Mouse (Mus musculus) CD4-positive helper T cell, adult 2 months (primary cell): ENCODE measurements at regions not wholly inside any gene's neighbourhood (a gene's known extent, or its start where the extent isn't known, plus 50 kb on each side); places are given as distances from the start of the nearest gene placed in this dataset.
"Not testable (repeated sequence)": the region's sequence is repeated elsewhere in the genome, so short reads cannot be mapped to it uniquely, and the experiment has no call there.

Experiments
- DNase-seq: peaks from one replicate; pipeline ENCODE4 v3.0.0-alpha.2; 2012; ENCODE audit warnings: low read depth, missing footprints, low spot score

DNA sequence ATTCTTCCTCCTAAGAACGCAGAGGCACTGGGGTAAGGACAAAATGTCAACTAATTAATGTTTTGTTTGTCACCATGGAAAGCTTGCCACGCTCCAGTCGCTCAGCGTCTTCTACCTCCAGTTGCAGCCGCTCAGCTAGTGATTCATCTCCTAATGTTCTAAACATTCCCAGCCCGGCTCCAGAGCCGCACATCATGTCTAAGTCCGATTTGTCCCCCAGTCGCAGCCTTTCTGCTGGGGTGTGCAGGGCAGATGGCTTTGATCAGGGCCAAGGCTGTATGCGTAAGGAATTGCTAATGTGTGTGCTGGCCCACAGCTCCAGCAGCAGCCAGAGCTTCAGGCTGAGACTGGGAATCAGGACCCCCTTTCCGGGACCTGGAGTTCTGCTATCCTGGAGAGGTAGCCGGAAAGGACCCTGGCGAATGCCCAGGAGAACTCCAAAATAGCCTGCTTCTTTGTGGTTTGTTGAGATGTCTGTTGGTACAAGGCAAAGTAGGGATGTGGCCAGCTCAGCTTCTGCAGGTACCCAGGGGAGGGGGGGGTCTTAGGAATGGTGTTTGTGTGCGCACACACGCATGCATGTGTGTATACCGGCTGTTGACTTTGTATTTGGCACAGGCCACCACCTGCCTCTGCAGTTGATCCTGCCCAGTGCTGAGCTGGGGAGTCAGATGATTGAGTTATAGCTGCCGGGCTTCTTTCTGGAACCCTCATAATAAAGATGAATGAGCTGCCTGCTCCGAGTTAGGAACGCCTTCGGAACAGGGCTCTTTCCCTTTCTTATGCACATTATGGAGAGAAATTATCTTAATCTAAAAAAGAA lies 143.0 kb upstream of the Kcng1 start:
- DNase-seq, result no peak

DNA sequence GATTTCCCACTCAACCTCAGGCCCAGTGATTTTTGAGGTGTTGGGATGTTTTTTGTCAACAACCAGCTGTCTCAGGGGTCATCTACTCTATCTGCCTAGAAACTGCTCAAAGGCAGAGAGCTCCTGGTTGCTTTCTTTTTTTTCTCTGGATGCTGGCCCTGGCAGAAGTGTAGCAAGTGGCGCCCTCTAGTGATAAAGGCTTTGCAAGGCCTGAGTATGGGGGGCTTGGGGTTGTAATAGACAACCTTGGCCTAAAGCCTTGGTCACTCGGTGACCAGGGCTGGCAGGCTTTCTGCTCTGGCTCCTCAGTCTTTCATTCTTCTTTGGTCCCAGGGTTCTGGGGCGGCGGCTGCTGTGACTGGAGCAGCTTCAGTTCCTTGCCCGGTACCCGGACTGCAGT lies 142.0 kb upstream of the Kcng1 start:
- DNase-seq, result no peak

DNA sequence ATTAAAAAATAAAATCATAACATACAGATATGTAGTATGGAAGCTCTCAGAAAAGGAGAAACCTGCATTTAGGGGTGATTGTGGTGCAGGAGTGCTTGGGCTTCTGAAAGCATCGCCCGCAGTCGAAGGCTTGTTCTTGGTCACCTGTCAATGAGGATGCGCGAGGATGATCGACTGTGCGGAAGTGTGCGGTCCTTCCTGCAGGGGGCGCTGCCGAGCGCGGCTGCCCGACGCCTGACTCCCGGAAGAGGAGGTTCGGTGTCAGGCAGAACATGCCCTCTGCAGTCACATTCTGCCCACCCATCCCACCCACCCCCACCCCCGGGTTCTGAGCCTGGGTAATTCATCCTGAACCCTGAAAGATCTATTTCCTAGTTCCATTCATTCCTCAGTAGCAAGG lies 133.6 kb upstream of the Kcng1 start:
- DNase-seq, result peak; percentile 28

DNA sequence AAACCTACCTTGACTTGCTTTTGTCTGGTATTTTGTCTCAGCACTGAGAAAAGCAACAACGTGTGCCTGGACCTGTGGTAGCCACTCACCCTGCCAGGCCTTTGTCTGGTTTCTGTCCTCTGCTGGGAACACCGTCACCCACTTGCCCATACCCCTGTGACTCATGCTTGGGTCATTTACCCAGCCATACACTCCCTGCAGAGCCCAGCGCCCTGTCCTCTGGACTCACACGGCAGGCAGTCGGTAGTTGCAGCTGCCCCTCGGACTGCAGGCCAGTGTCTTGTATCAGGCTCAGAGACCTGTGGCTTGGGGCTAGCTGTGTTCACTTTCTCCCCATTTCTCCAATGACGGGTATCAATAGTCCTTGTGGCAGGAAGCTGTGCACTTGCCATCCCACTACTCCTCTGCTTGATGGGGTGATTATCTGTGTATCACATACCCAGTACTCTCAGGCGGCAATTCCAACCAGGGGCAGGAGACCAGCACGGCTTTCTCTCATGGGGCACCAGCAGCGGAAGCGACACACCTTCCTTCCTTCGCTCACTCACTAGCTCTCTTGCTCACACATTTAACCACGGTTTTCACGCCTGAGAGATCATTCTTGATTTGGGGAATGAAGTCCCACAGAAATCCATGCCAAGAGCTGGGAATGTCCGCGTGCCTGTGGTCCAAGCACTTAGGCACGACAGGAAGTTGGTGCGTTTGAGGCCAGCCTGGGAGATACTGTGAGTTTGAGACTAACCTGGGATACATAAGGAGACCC lies 132.8 kb upstream of the Kcng1 start:
- DNase-seq, result no peak

DNA sequence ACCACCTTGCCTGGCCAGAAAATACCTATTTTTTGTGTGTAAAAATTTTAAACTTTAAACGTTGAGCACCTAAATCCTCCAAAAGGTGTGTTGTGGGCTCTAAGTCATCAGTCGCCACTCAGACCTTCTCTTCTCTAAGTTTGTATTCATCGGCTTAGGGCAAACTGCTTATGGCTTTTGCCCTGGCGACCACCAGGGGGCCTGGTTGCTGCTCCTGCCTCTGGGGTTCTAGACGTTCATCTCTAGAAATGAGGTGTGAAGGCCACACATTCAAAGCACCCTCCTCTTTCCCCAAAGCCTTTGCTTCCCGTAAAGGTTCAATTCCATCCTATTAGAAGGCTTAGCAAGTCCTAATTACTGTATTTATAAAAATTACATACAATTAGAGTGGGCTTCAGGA lies 131.3 kb upstream of the Kcng1 start:
- peak; percentile 9 for DNase-seq

DNA sequence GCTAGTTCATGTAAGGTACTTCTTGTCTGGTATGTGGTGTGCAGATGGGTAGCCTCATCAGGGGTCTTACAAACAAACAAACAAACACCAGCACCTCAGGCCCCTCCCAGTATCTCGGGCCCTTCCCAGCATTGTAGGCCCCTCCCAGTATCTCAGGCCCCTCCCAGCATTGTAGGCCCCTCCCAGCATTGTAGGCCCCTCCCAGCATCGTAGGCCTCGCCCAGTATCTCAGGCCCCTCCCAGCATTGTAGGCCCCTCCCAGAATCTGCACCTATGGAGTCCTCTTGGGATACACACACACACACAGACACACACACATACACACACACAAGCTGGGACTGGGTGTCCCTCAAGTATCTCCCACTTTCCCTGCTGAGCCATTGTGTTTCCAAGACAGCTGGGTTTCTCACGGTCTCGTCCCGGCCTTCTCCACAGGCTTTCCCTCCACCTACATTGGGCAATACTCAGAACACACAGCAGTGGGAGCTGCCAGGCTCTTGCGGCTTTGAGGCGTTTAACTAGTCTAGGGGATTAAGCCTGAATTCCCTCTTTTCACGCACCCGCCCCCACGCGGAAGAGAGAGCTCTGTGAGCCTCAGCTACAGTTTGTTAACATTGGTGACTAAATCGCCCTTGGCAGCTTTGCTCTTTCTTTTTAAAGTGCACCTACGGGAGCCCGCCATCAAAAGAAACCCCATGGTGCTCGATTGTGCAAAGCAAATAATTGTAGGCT lies 121.4 kb upstream of the Kcng1 start:
- DNase-seq, result no peak

DNA sequence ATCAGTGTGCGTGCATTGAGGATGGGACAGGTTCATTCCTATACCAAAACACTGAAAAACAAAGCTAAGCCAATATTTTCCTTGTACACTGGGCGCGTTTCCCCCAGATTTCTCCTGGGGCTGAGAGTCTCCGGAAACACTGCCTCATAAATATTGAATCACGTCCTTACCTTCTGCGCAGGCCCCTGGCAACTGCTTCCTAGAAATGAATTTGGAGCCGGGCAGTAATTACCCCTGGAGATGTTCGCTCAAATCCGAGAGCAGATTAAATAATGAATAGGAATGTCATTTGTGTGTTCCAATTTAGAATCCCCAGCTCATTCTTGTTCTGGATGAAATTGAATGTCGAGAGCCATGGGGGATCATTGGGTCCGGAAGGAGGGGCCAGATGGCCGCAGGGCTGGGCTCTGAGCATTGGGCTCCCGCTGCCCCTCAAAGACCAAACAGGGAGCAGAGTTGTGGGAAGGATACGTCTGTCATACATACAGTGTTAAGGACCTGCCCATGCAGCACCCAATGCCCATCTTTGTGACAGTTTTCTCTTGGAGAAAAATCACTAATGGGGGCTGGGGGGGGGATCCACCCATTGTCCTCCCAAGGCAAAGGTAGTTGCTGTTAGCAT lies 117.7 kb upstream of the Kcng1 start:
- no peak for DNase-seq

DNA sequence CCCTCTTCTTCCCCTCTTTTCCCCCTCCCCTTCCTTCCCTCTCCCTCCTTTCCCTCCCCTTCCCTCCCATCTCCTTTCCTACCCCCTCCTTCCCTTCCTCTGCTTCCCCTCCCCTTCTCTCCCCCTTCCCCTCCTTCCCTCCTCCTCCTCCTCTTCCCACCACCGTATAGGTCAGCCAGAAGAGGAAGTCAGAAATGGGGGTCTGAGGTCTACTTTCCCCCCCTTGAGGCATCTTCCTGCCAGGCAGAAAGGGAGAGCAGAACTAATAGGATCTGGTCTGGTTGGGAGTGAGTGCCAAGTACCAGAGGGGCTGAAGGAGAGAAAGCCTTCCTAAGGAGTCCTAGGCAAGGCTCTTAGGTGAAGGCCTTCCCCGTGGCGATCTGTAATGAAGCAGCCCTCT lies 114.8 kb upstream of the Kcng1 start:
- no peak for DNase-seq

DNA sequence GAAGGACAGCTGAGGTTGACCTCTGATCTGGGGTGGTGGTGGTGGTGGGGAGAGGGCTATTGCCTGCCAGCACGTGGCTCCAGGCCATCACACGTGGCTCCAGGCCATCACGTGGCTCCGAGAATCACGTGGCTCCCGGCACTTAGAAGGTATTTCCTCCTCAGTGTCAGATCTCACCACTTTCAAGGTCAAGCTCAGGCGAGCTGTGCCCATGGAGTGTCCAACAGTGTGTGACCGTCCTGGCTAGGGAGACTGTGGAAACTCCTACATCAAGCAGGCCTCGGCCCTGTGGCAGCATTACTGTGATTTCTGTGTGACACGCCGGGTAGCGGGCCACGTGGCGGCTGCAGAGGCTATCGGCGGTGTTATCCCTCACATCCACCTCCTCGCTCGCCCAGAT lies 111.8 kb upstream of the Kcng1 start:
- DNase-seq, result no peak

DNA sequence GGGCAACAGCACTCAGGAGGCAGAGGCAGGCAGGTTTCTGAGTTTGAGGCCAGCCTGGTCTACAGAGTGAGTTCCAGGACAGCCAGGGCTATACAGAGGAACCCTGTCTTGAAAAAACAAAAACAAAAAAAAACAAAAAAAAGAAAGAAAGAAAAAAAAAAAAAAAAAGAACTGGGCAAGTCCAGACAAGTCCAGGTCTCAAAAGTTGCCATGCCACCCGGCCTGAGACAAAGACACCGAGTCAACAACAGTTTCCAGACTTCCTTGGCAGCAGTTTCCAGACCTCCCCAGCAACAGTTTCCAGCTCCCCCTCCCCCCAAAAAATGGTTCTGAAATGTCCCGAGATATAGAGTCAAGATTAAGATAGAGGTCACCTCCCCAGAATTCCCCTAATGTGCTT lies 110.6 kb upstream of the Kcng1 start:
- not testable (repeated sequence) for DNase-seq

DNA sequence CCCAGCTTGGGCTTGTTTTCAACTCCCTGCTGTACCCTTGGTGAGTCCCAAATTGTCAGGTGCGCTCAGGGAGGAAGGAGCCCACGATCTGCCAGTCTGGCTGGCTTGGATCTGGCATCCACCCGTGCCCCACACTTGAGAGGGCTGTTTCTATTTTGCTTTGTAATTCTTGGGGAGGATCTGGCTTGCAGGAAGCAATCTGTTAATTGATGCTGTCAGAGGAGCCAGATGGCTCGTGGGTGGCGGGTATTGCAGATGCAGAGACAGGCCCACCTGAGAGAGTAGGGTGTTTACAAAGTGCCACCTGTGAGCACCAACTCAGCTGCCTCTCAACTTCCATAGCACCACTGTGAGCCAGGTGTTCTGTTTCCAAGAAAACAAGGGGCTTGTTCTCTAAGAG lies 99.1 kb upstream of the Kcng1 start:
- DNase-seq, result no peak

DNA sequence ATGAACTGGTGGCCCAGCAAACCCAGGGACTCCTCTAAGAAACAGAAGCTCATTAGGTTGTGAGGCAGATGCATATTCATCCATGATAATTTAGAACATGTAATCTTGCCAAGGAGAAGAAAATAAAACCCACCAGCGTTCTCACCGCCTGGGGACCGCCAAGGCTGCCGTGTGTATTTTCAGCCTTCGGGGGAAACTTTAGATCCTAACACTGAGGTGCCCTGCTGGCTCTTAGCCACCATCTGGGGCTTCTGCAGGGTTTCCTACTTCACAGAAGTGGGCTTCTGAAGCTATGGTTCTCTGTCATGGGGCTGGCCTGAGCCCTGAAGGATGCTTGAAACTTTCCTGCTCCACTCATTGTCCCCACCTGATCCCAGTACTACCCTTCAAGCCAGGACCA lies 90.8 kb upstream of the Kcng1 start:
- no peak for DNase-seq

DNA sequence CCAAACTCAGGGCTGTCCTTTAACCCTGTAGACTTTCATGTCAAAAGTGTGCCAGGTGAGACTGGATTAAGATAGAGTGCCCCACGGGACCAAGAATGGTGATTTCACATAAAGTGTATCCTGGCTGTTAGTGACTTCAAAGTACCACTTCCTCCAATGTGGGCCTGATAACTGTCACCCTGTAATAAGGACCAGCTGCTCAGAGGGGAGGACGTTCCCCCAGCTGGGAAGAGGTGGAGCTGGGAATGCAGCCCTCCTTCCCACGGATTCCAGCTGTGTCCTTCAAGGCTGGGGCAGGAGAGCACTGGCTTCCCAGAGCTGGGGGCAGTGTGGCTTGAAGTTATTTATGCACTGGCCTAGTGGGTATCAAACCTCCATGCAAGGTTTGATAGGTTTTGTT lies 89.7 kb upstream of the Kcng1 start:
- no peak for DNase-seq

DNA sequence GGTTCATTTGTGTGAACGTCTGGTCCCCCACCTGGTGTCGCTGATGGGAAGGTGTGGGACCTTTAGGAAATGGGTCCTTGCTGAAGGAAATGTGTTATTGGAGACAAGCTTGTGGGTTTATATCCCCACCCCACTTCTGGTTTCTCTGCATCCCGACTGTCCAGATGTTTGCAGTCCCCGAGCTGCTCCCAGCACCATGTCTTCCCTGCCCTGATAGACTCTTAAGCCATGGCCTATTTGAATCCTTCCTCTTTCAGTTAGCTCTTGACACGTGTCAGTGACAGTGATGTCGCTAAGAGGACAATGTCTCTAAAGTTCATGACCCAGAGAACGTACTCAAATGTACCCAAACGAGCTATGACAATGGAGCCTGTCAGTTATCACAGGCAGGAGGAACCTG lies 77.7 kb upstream of the Kcng1 start:
- no peak for DNase-seq

DNA sequence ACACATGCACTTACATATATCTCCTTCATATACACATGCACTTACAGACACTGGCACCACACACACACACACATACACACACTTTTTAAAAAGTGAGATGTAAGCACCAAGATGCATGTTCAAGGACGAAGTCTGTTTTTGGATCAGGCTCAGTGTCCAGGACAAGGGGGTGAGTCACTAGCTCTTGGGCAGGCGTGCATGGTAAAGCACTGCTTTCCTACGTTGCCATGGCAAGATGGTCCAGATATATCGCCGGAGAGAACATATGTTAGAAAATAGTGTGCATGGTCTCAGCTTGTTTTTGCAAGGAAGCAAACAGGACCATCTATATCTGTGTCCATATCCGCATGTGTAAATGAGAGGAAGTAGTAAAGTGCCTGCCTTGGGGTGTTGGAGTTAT lies 77.0 kb upstream of the Kcng1 start:
- DNase-seq, result no peak

DNA sequence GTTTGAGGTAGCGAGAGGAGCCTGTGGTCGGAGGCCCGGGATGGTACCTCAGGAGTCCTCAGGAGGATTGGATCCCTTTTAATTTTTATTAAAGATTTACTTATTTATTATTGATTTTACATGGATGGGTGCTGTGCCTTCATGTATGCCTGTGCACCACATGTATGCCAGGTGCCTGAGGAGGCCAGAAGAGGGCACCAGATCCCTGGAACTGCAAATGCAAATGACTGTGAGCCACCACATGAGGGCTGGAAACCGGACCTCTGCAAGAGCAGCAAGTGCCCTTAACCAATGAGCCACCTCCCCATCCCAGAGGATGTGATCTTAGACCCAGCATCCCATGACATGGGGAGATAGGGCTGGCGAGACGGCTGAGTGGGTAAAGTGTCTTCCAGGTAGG lies 76.3 kb upstream of the Kcng1 start:
- no peak for DNase-seq

DNA sequence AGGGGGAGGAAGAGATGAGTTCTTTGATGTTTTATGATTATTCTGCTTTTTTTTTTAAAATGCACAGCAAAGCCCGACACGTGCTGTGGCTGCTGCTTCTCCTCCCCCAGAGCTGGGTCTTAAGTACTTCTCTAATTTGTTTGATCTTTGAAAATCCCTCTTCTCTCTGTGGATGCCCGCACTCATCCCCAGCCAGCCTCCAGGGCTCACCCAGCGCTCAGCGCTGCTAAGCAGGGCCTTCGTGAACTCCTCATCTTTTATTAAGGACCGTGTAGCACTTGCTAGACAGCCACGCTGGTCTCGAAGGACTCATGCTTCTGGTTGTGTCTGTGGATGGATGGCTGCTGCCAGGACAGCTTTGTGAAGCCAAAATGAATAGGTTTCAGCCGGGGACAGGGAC lies 72.9 kb upstream of the Kcng1 start:
- DNase-seq, result no peak

DNA sequence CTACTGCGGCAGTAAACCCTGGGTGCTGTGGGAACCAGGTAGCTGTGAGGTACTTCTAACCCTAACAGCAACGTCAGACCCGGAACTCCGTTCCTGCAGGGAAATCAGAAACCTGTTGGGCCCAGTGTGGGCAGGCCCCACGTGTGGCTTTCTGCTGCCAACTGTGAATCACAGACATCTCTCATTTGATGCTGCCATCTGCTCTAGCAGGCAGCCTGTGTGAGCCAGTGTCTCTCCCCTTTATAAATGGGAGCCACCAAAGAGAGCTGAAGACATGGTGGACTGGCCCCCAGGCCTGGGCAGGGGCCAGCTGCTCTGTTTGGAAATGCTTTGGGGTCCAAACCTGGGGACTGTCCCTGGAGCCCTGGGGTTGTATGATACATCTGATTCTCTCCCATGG lies 71.1 kb upstream of the Kcng1 start:
- DNase-seq, result no peak

DNA sequence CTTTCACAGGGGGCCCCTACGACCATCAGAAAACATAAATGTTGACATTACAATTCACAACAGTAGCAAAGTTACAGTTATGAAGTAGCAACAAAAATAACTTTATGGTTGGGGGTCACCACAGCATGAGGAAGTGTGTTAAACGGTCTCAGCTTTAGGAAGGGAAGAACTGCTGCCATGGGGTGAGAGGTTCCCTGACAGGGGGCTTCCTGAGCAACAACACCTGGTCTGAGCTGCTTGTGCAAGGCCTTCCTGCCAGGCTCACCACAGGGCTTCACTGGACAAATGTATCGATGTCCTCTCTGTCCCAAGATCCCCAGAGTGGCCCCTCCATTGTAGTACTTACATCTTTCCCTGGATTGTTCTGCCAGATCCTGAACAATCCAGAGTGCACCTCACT lies 70.7 kb upstream of the Kcng1 start:
- DNase-seq, result no peak

DNA sequence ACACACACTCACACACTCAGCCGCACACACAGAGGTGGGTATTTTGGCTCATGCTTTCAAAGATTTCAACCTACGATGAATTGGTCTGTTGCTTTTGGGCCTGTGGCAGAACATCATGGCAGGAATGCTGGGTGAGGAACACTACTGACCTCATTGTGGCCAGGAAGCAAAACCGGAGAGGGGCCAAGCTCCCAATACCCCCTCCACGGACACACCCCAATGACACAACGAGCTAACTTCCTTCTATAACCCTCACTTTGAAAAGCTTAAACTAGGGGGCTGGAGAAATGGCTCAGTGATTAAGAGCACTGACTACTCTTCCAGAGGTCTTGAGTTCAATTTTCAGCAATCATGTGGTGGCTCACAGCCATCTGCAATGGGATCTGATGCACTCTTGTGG lies 63.8 kb upstream of the Kcng1 start:
- no peak for DNase-seq

DNA sequence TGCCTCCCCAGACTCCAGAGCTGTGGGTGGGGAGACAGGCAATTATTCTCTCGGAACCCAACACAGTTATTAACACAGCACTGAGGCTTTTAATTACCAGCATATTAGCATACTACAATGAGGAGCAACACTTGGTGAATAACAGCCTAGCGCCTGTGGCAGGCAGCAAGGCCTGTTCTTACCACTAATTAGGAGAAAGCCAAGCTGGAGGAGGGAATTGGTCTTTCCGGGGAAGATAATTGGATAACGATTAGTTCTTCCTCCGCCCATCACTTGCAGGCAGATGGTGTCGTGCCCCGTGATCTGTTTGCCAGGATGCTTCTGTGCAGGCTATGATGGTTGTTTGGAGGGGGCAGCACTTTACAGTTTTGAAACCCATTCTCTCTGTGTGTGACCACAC lies 62.2 kb upstream of the Kcng1 start:
- no peak for DNase-seq

DNA sequence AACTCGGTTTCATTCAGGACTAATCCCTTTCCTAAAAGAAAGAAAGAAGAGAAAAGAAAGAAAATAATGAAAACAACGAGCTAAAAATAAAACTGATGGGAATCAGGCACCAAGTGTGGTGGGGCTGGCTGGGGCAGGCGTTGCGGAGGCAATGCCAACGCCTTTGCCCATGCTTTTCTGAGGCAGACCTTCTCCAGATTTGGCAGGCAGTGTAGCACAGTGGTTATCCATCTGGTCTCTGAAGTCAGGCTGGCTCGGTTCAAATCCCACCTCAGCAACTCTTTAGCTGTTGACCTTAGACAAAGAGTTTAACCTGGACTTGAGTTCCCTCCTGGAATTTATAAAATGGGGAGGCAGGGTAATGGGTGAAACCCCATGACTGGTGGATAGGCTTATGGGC lies 57.3 kb upstream of the Kcng1 start:
- no peak for DNase-seq
